Mouse (Mus musculus) embryonic facial prominence, embryonic 14.5 days (tissue): Measurements from ENCODE around the gene Dbn1. TPM values are rescaled to one million over a fixed set of nuclear protein-coding genes. Genes with fewer than 3 reads are reported as not detected.
A peak's percentile ranks its signal among the peaks of the same experiment; 100 is the strongest.

Source experiments
- ATAC-seq: fragments of 200-750 bp; cut with Nextera tagmentation; 2 replicates; pipeline ENCODE4 v1.8.0; 2017; ENCODE audit warnings: low read depth, moderate number of reproducible peaks, moderate TSS enrichment
- DNase-seq: peaks from one replicate; pipeline ENCODE4 v3.0.0-alpha.2; 2015; ENCODE audit warnings: low spot score
- H3K27ac ChIP-seq: fragments of 300-500 bp; sonication (generic); replicated peaks from 2 replicates; pipeline ENCODE4 v1.5.1; 2014; ENCODE audit warnings: low read depth, mild to moderate bottlenecking, low read length, moderate library complexity
- H3K27me3 ChIP-seq: fragments of 300-500 bp; sonication (generic); replicated peaks from 2 replicates; pipeline ENCODE4 v1.6.1; 2014; ENCODE audit warnings: low read length; ENCODE audit not compliant: control insufficient read depth, insufficient read depth
- H3K36me3 ChIP-seq: fragments of 300-500 bp; sonication (generic); 2 replicates; pipeline ENCODE4 v1.6.1; 2014; ENCODE audit warnings: low read length, mixed read lengths; ENCODE audit not compliant: control insufficient read depth, insufficient read depth
- H3K4me1 ChIP-seq: fragments of 300-500 bp; sonication (generic); 2 replicates; pipeline ENCODE4 v1.6.1; 2014; ENCODE audit warnings: antibody characterized with exemption, low read length; ENCODE audit not compliant: control insufficient read depth, insufficient read depth
- H3K4me2 ChIP-seq: fragments of 300-500 bp; sonication (generic); 2 replicates; pipeline ENCODE4 v1.6.1; 2014; ENCODE audit warnings: low read depth, mild to moderate bottlenecking, low read length, moderate library complexity, mixed read lengths
- H3K4me3 ChIP-seq: fragments of 300-500 bp; sonication (generic); 2 replicates; pipeline ENCODE4 v1.5.1; 2014; ENCODE audit warnings: low read depth, mild to moderate bottlenecking, low read length
- H3K9ac ChIP-seq: fragments of 300-500 bp; sonication (generic); 2 replicates; pipeline ENCODE4 v1.6.1; 2014; ENCODE audit warnings: low read depth, mild to moderate bottlenecking, low read length, moderate library complexity, mixed read lengths
- H3K9me3 ChIP-seq: fragments of 300-500 bp; sonication (generic); 2 replicates; pipeline ENCODE4 v1.6.1; 2016; ENCODE audit warnings: low read length; ENCODE audit not compliant: control insufficient read depth
- WGBS: fragments of 180-500 bp; shearing (Covaris S2); extraction: QIAGEN DNeasy Blood & Tissue Kit; methylation state at CpG from one replicate; pipeline ENCODE4 v1.1.7; 2014; 5-methylcytosine and 5-hydroxymethylcytosine counted together
- polyA plus RNA-seq: library from polyadenylated mRNA; unstranded; fragments of >200 nt; fragmentation: Nextera tagmentation; extraction: Ambion mirVana; gene quantifications from 2 replicates; pipeline ENCODE4 v1.2.1, GENCODE M21; 2014

Gene Dbn1
- polyA plus RNA-seq, 1 experiment from 2014 or later, result 141 TPM

DNA sequence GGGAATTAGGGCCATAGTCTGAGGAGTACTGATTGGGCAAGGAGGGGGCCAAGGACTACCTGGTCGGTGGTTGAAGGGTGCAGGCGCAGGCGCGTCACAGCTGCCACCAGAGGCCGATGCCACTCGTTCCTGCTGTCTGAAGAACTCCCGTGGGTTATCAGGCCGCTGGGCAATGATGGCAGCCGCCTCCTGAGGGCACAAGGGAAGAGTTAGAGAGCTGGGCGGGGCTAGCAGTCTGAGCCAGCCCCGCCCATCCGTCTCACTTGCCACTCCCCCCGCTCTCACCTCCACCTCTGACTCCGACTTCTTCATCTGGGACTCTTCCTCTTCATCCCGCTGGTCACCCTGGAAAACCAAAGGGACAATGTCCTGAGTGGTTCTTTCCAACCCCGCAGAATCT, 10.4 kb downstream of the Dbn1 start:
- Histone ChIP-seq H3K36me3 (peaks cover 87% of the 10 kb centered on the region), H3K9me3 (no peaks in the 10 kb centered on the region), H3K9ac (no peak overlapping the region), H3K4me3 (no peak overlapping the region), H3K27ac (no peak overlapping the region), H3K27me3 (no peaks in the 10 kb centered on the region), H3K4me1 (peaks cover 5% of the 10 kb centered on the region; the same call in 1 of the 2 replicates), H3K4me2 (no peak overlapping the region)
- 79% methylated on average over 13 of the region's 16 CpGs for WGBS
- ATAC-seq (no peak), DNase-seq (no peak)

DNA sequence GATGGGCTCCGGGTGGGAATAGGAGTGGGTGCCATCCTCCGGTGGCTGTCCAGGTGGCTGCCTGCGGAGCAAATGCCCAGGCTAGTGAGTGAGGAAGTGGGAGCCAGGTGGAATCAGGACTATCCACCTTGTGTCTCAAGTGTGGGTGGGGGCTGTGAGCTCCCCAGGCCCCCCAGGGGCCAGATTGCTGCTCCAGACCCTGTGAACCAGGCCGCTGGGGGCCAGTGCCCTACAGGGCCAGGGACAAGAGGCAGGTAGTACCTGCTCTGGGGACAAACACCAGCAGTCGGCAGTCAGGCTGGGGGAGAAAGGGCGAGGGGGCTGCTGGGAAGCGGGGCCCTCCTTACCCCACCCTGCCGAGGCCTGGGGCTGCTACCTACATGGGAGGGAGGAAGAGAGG, 11.7 kb downstream of the Dbn1 start:
- 94% methylated on average over 7 of the region's 8 CpGs for WGBS

DNA sequence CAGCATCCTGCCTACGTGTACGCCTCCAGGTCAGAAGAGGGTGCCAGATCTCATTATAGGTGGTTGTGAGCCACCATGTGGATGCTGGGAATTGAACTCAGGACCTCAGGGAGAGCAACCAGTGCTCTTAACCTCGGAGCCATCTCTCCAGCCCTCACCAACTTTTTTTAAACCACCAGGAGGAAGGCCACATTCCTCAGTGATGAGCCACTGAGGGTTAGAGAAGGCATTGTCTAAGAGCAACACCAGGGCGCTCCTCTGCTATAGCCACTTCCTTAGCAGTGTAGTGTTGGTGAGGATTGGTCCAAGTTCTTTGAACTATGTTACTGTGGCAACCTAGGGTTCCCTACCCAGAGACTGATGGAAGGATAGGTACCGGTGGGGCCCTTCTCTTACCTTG, 12.2 kb downstream of the Dbn1 start:
- peaks cover 10% of the 10 kb centered on the region for H3K4me1 ChIP-seq
- H3K27ac ChIP-seq, result no peak overlapping the region
- no peak overlapping the region for H3K4me3 ChIP-seq
- peaks cover 70% of the 10 kb centered on the region for H3K36me3 ChIP-seq
- no peak for DNase-seq
- H3K27me3 ChIP-seq, result no peaks in the 10 kb centered on the region
- no peak overlapping the region for H3K4me2 ChIP-seq
- 93% methylated on average over 5 of the region's 5 CpGs for WGBS
- no peak overlapping the region for H3K9ac ChIP-seq
- ATAC-seq, result no peak
- H3K9me3 ChIP-seq, result no peaks in the 10 kb centered on the region

More for the DNA sequence above, 11.7 kb downstream of the Dbn1 start:
- Histone ChIP-seq H3K27ac (no peak overlapping the region), H3K4me3 (no peak overlapping the region), H3K9ac (no peak overlapping the region), H3K36me3 (peaks cover 75% of the 10 kb centered on the region), H3K4me2 (no peak overlapping the region), H3K4me1 (peaks cover 5% of the 10 kb centered on the region; the same call in 1 of the 2 replicates), H3K9me3 (no peaks in the 10 kb centered on the region), H3K27me3 (no peaks in the 10 kb centered on the region)
- DNase-seq (no peak), ATAC-seq (no peak)

DNA sequence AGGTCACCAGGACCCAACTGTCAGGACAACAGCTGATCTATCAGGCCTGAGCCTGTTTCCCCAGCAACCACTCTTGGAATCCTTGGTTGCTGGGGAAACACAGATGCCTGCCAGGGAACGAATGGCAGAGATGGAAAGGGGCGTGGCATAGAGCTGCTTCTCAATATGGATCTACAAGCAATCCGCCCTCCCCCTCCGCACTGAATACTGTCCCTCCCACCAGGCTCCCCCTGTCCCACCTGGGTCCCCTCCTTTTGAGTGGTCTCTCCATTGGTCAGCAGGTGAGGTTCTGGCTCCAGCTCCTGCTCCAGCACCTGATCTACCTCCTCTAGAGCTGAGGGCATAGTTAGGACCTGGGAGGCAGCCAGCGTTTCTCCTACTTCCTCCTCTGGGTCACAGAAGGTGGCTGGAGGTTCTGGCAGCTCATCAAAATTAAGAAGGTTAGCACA, 13.3 kb downstream of the Dbn1 start:
- no peak for ATAC-seq
- no peak overlapping the region for H3K4me3 ChIP-seq
- 52% methylated on average over 5 of the region's 5 CpGs for WGBS
- H3K27me3 ChIP-seq, result no peaks in the 10 kb centered on the region
- DNase-seq, result peak; percentile 68
- H3K27ac ChIP-seq, result no peak overlapping the region
- H3K9ac ChIP-seq, result no peak overlapping the region
- H3K4me1 ChIP-seq, result peaks cover 13% of the 10 kb centered on the region
- peaks cover 58% of the 10 kb centered on the region for H3K36me3 ChIP-seq
- no peaks in the 10 kb centered on the region for H3K9me3 ChIP-seq
- no peak overlapping the region for H3K4me2 ChIP-seq

DNA sequence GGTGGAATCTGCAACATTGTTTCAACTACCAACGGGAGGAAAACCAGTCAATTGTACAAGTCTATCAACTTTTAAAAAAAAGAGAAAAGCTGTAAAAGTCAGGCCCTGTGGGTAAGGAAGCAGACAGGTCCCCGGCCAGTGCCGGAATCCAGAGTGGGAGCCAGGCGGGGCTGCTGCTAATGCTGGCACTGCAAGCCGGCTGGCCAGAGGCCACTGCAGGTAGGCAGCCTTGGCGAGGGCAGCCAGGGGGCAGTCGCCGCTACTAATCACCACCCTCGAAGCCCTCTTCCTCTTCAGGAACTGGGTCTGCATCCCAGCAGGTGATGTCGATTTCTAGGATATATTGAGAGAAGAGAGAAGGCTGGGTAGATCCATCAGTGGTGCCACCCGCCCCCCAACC, 13.9 kb downstream of the Dbn1 start:
- Histone ChIP-seq H3K4me3 (no peak overlapping the region), H3K4me2 (no peak overlapping the region), H3K9me3 (no peaks in the 10 kb centered on the region), H3K27me3 (no peaks in the 10 kb centered on the region), H3K36me3 (peaks cover 52% of the 10 kb centered on the region), H3K4me1 (peaks cover 13% of the 10 kb centered on the region), H3K27ac (no peak overlapping the region), H3K9ac (no peak overlapping the region)
- 67% methylated on average over 11 of the region's 11 CpGs for WGBS
- ATAC-seq, result no peak
- DNase-seq, result no peak

DNA sequence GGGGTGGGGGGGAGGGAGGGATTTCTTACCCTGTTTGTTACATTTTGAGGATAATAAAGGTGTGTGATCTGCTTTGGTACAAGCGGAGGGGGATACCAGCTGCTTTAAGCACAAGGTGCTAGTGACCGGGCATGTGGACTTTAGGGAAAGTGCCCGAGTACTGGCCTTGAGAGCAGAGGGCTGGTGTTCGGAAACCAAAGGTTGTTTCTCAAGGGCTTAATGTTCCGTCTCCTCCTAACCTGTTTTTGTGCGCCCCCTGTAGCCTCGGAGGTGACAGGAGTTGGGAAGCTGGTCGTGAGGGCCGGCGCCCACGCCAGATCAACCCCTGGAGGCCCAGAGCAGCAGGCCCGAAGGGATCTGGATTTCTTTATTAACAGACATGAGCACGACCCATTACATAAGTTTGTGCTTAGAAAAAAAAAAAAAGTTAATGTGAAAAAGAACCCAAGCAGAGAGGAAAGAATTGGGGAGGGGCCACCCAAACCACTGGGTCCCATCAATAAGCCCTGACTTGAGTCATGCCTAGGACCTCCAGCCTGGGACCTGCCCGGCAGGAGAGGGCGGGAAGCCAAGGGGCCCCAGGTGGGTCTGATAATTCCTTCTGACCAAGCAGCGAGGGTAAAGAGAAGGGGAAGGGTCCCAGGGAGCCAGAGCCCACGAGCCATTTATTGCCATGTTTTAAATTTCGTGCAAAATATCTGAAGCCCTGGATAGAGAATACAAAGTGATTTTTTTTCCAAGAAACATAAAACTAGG, 14.7 kb downstream of the Dbn1 start:
- peaks cover 47% of the 10 kb centered on the region for H3K36me3 ChIP-seq
- H3K27ac ChIP-seq, result peak overlapping the region; percentile 84
- H3K4me1 ChIP-seq, result peaks cover 13% of the 10 kb centered on the region

DNA sequence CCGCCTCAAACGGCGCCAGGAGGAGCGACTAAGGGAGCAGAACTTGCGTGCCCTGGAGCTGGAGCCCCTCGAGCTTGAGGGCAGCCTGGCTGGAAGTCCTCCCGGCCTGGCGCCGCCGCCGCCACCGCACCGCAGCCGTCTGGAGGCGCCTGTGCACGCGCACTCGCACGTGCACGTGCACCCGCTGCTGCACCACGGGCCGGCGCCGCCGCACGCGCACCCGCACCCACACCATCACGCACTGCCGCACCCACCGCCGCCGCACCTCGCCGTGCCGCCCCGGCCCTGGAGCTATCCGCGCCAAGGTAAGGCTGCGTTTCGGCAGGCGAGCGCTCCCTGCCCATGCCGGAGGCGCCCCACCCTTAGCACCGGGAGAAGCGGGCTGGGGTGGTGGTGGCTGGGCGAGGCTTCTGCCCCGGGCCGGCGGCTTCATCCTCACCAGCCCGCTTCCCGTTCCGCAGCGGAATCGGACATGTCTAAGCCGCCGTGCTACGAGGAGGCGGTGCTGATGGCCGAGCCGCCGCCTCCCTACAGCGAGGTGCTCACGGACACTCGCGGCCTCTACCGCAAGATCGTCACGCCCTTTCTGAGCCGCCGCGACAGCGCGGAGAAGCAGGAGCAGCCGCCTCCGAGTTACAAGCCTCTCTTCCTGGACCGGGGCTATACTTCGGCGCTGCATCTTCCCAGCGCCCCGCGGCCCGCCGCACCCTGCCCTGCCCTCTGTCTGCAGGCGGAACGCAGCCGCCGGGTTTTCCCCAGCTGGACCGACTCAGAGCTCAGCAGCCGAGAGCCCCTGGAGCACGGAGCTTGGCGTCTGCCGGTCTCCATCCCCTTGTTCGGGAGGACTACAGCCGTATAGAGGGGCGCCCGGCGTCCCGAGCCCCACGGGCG, 15.5 kb downstream of the Dbn1 start:
- Histone ChIP-seq H3K4me1 (peaks cover 13% of the 10 kb centered on the region), H3K27ac (peak overlapping the region; percentile 84), H3K36me3 (peaks cover 38% of the 10 kb centered on the region), H3K4me2 (peak overlapping the region; percentile 100), H3K4me3 (peak overlapping the region; percentile 64), H3K9me3 (no peaks in the 10 kb centered on the region), H3K27me3 (no peaks in the 10 kb centered on the region), H3K9ac (peak overlapping the region; percentile 79)
- WGBS, result 2% methylated on average over 41 of the region's 103 CpGs
- DNase-seq (peak; percentile 68), ATAC-seq (peak; percentile 45)

More for the DNA sequence above, 14.7 kb downstream of the Dbn1 start:
- DNase-seq (no peak), ATAC-seq (no peak)
- peak overlapping the region; percentile 64 for H3K4me3 ChIP-seq
- no peaks in the 10 kb centered on the region for H3K9me3 ChIP-seq
- WGBS, result 17% methylated on average over 18 of the region's 18 CpGs
- H3K4me2 ChIP-seq, result peak overlapping the region; percentile 100
- peak overlapping the region; percentile 79 for H3K9ac ChIP-seq
- no peaks in the 10 kb centered on the region for H3K27me3 ChIP-seq

DNA sequence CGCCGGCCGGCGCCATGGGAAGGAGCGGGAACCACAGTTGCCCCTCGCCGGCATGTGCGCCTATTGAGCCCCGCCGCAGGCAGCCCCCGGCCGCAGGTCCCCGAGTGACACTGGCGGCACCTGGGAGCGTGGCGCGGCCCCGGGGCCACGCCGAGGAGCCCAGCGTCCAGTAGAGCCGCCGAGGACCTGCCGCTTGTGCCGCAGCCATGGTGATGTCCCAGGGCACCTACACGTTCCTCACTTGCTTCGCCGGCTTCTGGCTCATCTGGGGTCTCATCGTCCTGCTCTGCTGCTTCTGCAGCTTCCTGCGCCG, 16.1 kb downstream of the Dbn1 start:
- ATAC-seq, result no peak; the same call in 1 of the 2 replicates
- Histone ChIP-seq H3K4me1 (peaks cover 13% of the 10 kb centered on the region), H3K36me3 (peaks cover 32% of the 10 kb centered on the region), H3K4me2 (peak overlapping the region; percentile 100), H3K27me3 (no peaks in the 10 kb centered on the region), H3K27ac (peak overlapping the region; percentile 84), H3K9me3 (no peaks in the 10 kb centered on the region), H3K4me3 (peak overlapping the region; percentile 64), H3K9ac (peak overlapping the region; percentile 79)
- no peak for DNase-seq
- WGBS, result 1% methylated on average over 17 of the region's 31 CpGs
